Mouse (Mus musculus): ENCODE measurements around the gene Opcml. TPM values are rescaled to one million over a fixed set of nuclear protein-coding genes. Genes with fewer than 3 reads are reported as not detected.

Gene Opcml
- polyA plus RNA-seq, 1 experiment from 2014 or later: 0.97 TPM

DNA sequence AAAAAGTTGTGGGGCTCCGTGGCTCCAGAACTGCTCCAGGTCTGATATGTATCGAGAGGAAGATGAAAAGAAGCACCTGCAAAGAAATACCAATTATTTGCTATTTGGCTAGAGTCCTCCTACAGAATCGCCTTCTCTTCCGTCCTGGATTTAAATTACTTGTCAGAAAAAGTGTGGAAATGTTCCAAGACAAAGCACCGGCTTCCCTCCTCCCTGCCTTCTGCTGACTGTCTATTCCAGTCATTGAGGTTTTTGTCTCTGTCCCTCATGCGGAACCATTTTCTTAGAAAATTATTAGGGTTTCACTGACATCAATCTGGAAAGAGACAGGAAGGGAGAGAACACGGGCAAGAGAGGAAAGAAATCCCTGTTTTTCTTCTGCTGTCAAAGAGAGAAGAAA lies 1065.3 kb downstream of the Opcml start:
- no peak for ATAC-seq (replicated peaks; ENCODE audit: low FRiP score, low read depth)
- WGBS: 39% methylated on average over 7 of the region's 7 CpGs

DNA sequence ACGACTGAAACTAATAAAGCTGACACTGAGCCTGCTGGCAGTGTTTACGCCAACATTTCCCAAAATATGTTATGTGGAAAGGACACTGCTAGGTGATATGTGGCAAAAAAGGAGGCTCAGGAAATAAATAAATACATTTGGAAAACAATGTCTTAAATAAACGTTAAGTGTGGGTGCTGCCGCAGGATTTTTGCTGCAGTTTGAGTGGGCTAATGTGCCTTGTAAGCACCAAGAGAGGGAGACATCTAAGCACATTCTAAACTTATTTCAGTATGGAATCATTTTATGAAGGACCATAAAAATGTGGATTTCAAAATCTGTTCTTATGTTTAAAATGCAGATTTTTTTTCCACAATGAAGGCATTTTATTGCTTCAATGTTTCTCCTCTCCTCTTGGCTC lies 1071.4 kb downstream of the Opcml start:
- TF ChIP-seq CTCF (IDR thresholded peaks at IDR 0.05; ENCODE audit: low read depth): no peak
- 75% methylated on average over 4 of the region's 4 CpGs for WGBS
- no peak for ATAC-seq (replicated peaks; ENCODE audit: low FRiP score, low read depth)
- no peaks in the 10 kb centered on the region for H3K27me3 ChIP-seq (ENCODE audit: insufficient read depth, low read length)
- no peaks in the 10 kb centered on the region for H3K4me1 ChIP-seq (replicated peaks; ENCODE audit: insufficient read depth, low read length)
- H3K4me2 ChIP-seq (ENCODE audit: low read length): no peak overlapping the region
- no peaks in the 10 kb centered on the region for H3K9me3 ChIP-seq (replicated peaks; ENCODE audit: low read length)
- DNase-seq (ENCODE audit: low spot score): no peak
- H3K4me3 ChIP-seq (replicated peaks; ENCODE audit: low read depth, low read length): no peak overlapping the region
- H3K9ac ChIP-seq (ENCODE audit: low read depth, low read length): no peak overlapping the region
- no peak overlapping the region for H3K27ac ChIP-seq
- no peaks in the 10 kb centered on the region for H3K36me3 ChIP-seq (ENCODE audit: insufficient read depth, low read length)

More for the DNA sequence above, 1065.3 kb downstream of the Opcml start:
- no peak for TF ChIP-seq CTCF (IDR thresholded peaks at IDR 0.05; ENCODE audit: low read depth)
- no peak for DNase-seq (ENCODE audit: low spot score)
- Histone ChIP-seq H3K4me2 (ENCODE audit: low read length) (no peak overlapping the region), H3K4me1 (replicated peaks; ENCODE audit: insufficient read depth, low read length) (no peaks in the 10 kb centered on the region), H3K27me3 (ENCODE audit: insufficient read depth, low read length) (no peaks in the 10 kb centered on the region), H3K9ac (ENCODE audit: low read depth, low read length) (no peak overlapping the region), H3K9me3 (replicated peaks; ENCODE audit: low read length) (no peaks in the 10 kb centered on the region), H3K27ac (no peak overlapping the region), H3K4me3 (replicated peaks; ENCODE audit: low read depth, low read length) (no peak overlapping the region), H3K36me3 (ENCODE audit: insufficient read depth, low read length) (no peaks in the 10 kb centered on the region)

DNA sequence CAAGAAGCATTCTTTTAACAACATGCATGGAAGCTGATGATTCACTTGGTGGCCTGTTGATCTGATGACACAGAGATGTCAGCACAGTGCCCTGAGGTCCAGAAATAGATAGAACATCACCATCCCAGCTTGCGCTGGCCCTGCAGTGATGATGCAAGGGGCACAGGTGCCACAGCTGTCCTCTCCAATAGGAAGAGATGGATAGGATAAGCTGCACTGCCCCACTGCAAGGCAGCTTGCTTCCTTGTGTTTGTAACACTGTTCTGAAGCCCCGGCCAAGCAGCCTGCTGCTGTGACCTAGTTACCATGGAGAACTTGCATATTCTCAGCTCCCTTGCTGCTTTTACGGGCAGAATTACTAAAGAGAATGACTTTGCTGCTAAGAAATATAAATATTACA lies 1076.7 kb downstream of the Opcml start:
- 84% methylated on average over 3 of the region's 3 CpGs for WGBS

DNA sequence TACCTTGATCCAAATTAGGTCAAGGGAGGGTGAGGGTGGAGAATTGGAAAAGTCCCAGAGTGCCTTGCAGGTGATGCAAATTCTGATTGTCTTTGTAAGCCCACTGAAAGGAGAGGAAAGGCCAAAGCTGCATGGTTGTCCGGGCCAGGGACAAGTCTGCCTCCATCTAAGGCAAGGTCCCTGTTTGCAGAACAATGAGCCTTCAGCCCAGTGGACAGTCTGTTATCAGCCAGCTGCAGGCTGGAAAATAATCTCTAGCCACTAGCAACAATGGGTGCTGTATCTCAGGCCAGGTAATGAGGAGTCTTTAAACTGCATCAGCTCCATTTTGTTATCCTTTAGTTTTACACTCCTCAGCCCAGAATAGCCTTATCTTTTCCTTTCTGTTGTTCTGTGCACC lies 1079.9 kb downstream of the Opcml start:
- no peak overlapping the region for H3K4me2 ChIP-seq (ENCODE audit: low read length)
- no peaks in the 10 kb centered on the region for H3K27me3 ChIP-seq (ENCODE audit: insufficient read depth, low read length)
- no peak overlapping the region for H3K27ac ChIP-seq
- no peaks in the 10 kb centered on the region for H3K9me3 ChIP-seq (replicated peaks; ENCODE audit: low read length)
- no peak for TF ChIP-seq CTCF (IDR thresholded peaks at IDR 0.05; ENCODE audit: low read depth)
- H3K4me3 ChIP-seq (replicated peaks; ENCODE audit: low read depth, low read length): no peak overlapping the region
- ATAC-seq (replicated peaks; ENCODE audit: low FRiP score, low read depth) (no peak), DNase-seq (ENCODE audit: low spot score) (no peak)
- 91% methylated on average over 1 of the region's 1 CpGs for WGBS
- no peaks in the 10 kb centered on the region for H3K36me3 ChIP-seq (ENCODE audit: insufficient read depth, low read length)
- H3K4me1 ChIP-seq (replicated peaks; ENCODE audit: insufficient read depth, low read length): no peaks in the 10 kb centered on the region
- no peak overlapping the region for H3K9ac ChIP-seq (ENCODE audit: low read depth, low read length)

More for the DNA sequence above, 1076.7 kb downstream of the Opcml start:
- H3K9me3 ChIP-seq (replicated peaks; ENCODE audit: low read length): no peaks in the 10 kb centered on the region
- DNase-seq (ENCODE audit: low spot score): no peak
- H3K27me3 ChIP-seq (ENCODE audit: insufficient read depth, low read length): no peaks in the 10 kb centered on the region
- H3K4me1 ChIP-seq (replicated peaks; ENCODE audit: insufficient read depth, low read length): no peaks in the 10 kb centered on the region
- no peak overlapping the region for H3K9ac ChIP-seq (ENCODE audit: low read depth, low read length)
- no peak overlapping the region for H3K27ac ChIP-seq
- no peak overlapping the region for H3K4me2 ChIP-seq (ENCODE audit: low read length)
- no peak for ATAC-seq (replicated peaks; ENCODE audit: low FRiP score, low read depth)
- H3K4me3 ChIP-seq (replicated peaks; ENCODE audit: low read depth, low read length): no peak overlapping the region
- no peak for TF ChIP-seq CTCF (IDR thresholded peaks at IDR 0.05; ENCODE audit: low read depth)
- H3K36me3 ChIP-seq (ENCODE audit: insufficient read depth, low read length): no peaks in the 10 kb centered on the region

DNA sequence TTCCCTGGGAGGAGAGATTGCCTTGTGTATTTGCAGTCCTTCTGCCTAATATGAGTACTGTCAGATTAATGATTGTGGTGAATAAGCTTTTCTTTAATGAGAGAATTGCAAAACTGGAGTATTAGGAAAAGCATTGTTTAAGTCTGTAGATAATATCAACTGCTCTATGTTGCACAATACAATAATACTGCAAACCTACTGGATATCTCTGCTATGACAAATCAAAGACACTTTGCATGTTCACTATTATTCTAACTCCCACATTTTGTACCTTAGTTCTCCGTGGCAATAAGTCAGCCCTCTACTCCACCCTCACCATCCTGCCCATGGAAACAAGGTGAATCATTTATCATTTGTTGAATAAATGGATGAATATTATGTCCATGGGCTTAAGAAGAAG lies 1092.0 kb downstream of the Opcml start:
- Histone ChIP-seq H3K27me3 (ENCODE audit: insufficient read depth, low read length) (no peaks in the 10 kb centered on the region), H3K36me3 (ENCODE audit: insufficient read depth, low read length) (no peaks in the 10 kb centered on the region), H3K27ac (no peak overlapping the region), H3K4me3 (replicated peaks; ENCODE audit: low read depth, low read length) (no peak overlapping the region), H3K4me2 (ENCODE audit: low read length) (no peak overlapping the region), H3K4me1 (replicated peaks; ENCODE audit: insufficient read depth, low read length) (no peaks in the 10 kb centered on the region), H3K9ac (ENCODE audit: low read depth, low read length) (no peak overlapping the region), H3K9me3 (replicated peaks; ENCODE audit: low read length) (no peaks in the 10 kb centered on the region)
- DNase-seq (ENCODE audit: low spot score) (no peak), ATAC-seq (replicated peaks; ENCODE audit: low FRiP score, low read depth) (no peak)
- 73% methylated on average over 1 of the region's 1 CpGs for WGBS
- no peak for TF ChIP-seq CTCF (IDR thresholded peaks at IDR 0.05; ENCODE audit: low read depth)

DNA sequence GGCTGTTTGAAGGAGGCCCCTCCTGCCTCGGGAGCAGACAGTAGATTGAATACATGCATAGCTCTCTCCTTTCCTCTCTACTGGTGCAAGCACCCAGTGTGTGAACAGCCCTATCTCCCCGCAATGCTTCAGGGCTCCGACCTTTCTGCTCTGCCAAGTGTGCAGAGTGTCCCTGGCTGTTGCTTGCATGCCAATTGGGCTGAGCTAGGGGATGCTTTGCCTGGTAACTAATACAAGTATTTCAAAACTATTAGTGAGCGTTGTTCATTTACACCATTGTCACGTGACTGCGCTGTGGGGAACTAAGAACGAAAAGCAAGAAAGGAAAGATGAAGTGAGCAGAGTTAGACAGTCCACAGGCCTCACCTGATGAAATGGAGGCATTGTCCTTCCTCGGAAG lies 1101.0 kb downstream of the Opcml start:
- no peak for DNase-seq (ENCODE audit: low spot score)
- no peak overlapping the region for H3K9ac ChIP-seq (ENCODE audit: low read depth, low read length)
- WGBS: 85% methylated on average over 8 of the region's 8 CpGs
- no peaks in the 10 kb centered on the region for H3K4me1 ChIP-seq (replicated peaks; ENCODE audit: insufficient read depth, low read length)
- H3K9me3 ChIP-seq (replicated peaks; ENCODE audit: low read length): no peaks in the 10 kb centered on the region
- ATAC-seq (replicated peaks; ENCODE audit: low FRiP score, low read depth): no peak
- TF ChIP-seq CTCF (IDR thresholded peaks at IDR 0.05; ENCODE audit: low read depth): no peak
- H3K27ac ChIP-seq: no peak overlapping the region
- no peak overlapping the region for H3K4me3 ChIP-seq (replicated peaks; ENCODE audit: low read depth, low read length)
- no peak overlapping the region for H3K4me2 ChIP-seq (ENCODE audit: low read length)
- H3K36me3 ChIP-seq (ENCODE audit: insufficient read depth, low read length): no peaks in the 10 kb centered on the region
- no peaks in the 10 kb centered on the region for H3K27me3 ChIP-seq (ENCODE audit: insufficient read depth, low read length)

DNA sequence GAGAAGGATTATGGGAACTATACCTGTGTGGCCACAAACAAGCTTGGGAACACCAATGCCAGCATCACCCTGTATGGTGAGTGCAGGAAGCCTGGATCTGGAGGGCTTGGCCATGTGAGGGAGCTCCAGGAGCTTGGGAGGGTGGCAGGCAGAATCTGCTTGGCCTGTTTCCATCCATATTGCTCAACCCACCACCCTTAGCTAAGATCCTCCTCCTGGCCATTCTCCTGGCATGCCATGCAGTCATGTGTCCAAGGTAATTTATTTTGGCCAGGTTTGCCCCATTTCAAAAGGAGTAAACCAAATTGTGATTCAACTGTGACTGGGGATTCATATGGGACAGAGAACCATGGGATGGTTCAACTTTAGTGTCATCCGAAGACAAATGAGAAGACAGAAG lies 1112.7 kb downstream of the Opcml start:
- H3K27ac ChIP-seq: no peak overlapping the region
- TF ChIP-seq CTCF (IDR thresholded peaks at IDR 0.05; ENCODE audit: low read depth): no peak
- H3K27me3 ChIP-seq (ENCODE audit: insufficient read depth, low read length): no peaks in the 10 kb centered on the region
- H3K9ac ChIP-seq (ENCODE audit: low read depth, low read length): no peak overlapping the region
- no peak overlapping the region for H3K4me2 ChIP-seq (ENCODE audit: low read length)
- H3K4me3 ChIP-seq (replicated peaks; ENCODE audit: low read depth, low read length): no peak overlapping the region
- H3K4me1 ChIP-seq (replicated peaks; ENCODE audit: insufficient read depth, low read length): no peaks in the 10 kb centered on the region
- no peaks in the 10 kb centered on the region for H3K36me3 ChIP-seq (ENCODE audit: insufficient read depth, low read length)
- DNase-seq (ENCODE audit: low spot score) (no peak), ATAC-seq (replicated peaks; ENCODE audit: low FRiP score, low read depth) (no peak)
- WGBS: 100% methylated on average over 1 of the region's 1 CpGs
- no peaks in the 10 kb centered on the region for H3K9me3 ChIP-seq (replicated peaks; ENCODE audit: low read length)

All from kidney, postnatal 0 days (tissue).